Mouse (Mus musculus): ENCODE data around the gene Ddhd1.
"Not testable (repeated sequence)": the region's sequence is repeated elsewhere in the genome, so short reads cannot be mapped to it uniquely, and the experiment has no call there.

The Ddhd1 gene

GRCm38 (mm10) chr14:45644202-45644601 lies 13.7 kb downstream of the Ddhd1 start:
- DNase-seq: no peak

- no peak for DNase-seq
Observed at GRCm38 (mm10) chr14:45643461-45643860, 14.5 kb downstream of the Ddhd1 start.

GRCm38 (mm10) chr14:45642795-45643194 lies 15.1 kb downstream of the Ddhd1 start:
- DNase-seq: no peak

GRCm38 (mm10) chr14:45642217-45642616 lies 15.7 kb downstream of the Ddhd1 start:
- DNase-seq: no peak

GRCm38 (mm10) chr14:45638717-45639116 lies 19.2 kb downstream of the Ddhd1 start:
- DNase-seq: no peak

GRCm38 (mm10) chr14:45635496-45635895 lies 22.4 kb downstream of the Ddhd1 start:
- no peak for DNase-seq

GRCm38 (mm10) chr14:45632756-45633537 lies 25.0 kb downstream of the Ddhd1 start:
- no peak for DNase-seq

- DNase-seq: no peak
Observed at GRCm38 (mm10) chr14:45630544-45630943, 27.4 kb downstream of the Ddhd1 start.

GRCm38 (mm10) chr14:45629938-45630337 lies 28.0 kb downstream of the Ddhd1 start:
- no peak for DNase-seq

- no peak for DNase-seq
Observed at GRCm38 (mm10) chr14:45618351-45618750, 39.6 kb downstream of the Ddhd1 start.

GRCm38 (mm10) chr14:45616526-45616925 lies 41.4 kb downstream of the Ddhd1 start:
- no peak for DNase-seq

- no peak for DNase-seq
Observed at GRCm38 (mm10) chr14:45615776-45616175, 42.2 kb downstream of the Ddhd1 start.

GRCm38 (mm10) chr14:45614822-45615221 lies 43.1 kb downstream of the Ddhd1 start:
- DNase-seq: no peak

GRCm38 (mm10) chr14:45614406-45614805 lies 43.5 kb downstream of the Ddhd1 start:
- no peak for DNase-seq

- DNase-seq: no peak
Observed at GRCm38 (mm10) chr14:45611654-45612053, 46.3 kb downstream of the Ddhd1 start.

GRCm38 (mm10) chr14:45602002-45602401 lies 55.9 kb downstream of the Ddhd1 start:
- no peak for DNase-seq

GRCm38 (mm10) chr14:45600587-45600986 lies 57.4 kb downstream of the Ddhd1 start:
- no peak for DNase-seq

- no peak for DNase-seq
Observed at GRCm38 (mm10) chr14:45597855-45598254, 60.1 kb downstream of the Ddhd1 start.

- no peak for DNase-seq
Observed at GRCm38 (mm10) chr14:45593261-45593660, 64.7 kb downstream of the Ddhd1 start.

- no peak for DNase-seq
Observed at GRCm38 (mm10) chr14:45588403-45588802, 69.5 kb downstream of the Ddhd1 start.

- DNase-seq: no peak
Observed at GRCm38 (mm10) chr14:45587536-45587935, 70.4 kb downstream of the Ddhd1 start.

- no peak for DNase-seq
Observed at GRCm38 (mm10) chr14:45583494-45584027, 74.4 kb downstream of the Ddhd1 start.

- DNase-seq: not testable (repeated sequence)
Observed at GRCm38 (mm10) chr14:45580923-45581827, 76.8 kb downstream of the Ddhd1 start.
